Mouse (Mus musculus) telencephalon, adult 2 months (tissue): ENCODE data around the gene Aipl1.
A peak's percentile ranks its signal among the peaks of the same experiment; 100 is the strongest.

Experiments
- DNase-seq: peaks from one replicate; pipeline ENCODE4 v3.0.0-alpha.2; 2011; ENCODE audit warnings: low read depth, low spot score

Gene Aipl1

GRCm38 (mm10) chr11:72037409-72037808 is at the start of gene Aipl1:
Gene Aipl1, minus strand, starts transcription at chr11:72037509.
- DNase-seq = no peak

- peak; percentile 86 for DNase-seq
Measured at GRCm38 (mm10) chr11:72086251-72087046, 49.1 kb upstream of the Aipl1 start.

- DNase-seq = peak; percentile 81
Measured at GRCm38 (mm10) chr11:72084337-72084736, 47.0 kb upstream of the Aipl1 start.

GRCm38 (mm10) chr11:72082601-72083000 is 45.3 kb upstream of the Aipl1 start:
- no peak for DNase-seq

- DNase-seq = no peak
Measured at GRCm38 (mm10) chr11:72080461-72080860, 43.2 kb upstream of the Aipl1 start.

GRCm38 (mm10) chr11:72078647-72079046 is 41.3 kb upstream of the Aipl1 start:
- no peak for DNase-seq

- no peak for DNase-seq
Measured at GRCm38 (mm10) chr11:72078056-72078455, 40.7 kb upstream of the Aipl1 start.

GRCm38 (mm10) chr11:72074230-72074629 is 36.9 kb upstream of the Aipl1 start:
- DNase-seq = peak; percentile 16

GRCm38 (mm10) chr11:72072331-72072905 is 35.1 kb upstream of the Aipl1 start:
- DNase-seq = no peak

- no peak for DNase-seq
Measured at GRCm38 (mm10) chr11:72070733-72071132, 33.4 kb upstream of the Aipl1 start.

GRCm38 (mm10) chr11:72068026-72068425 is 30.7 kb upstream of the Aipl1 start:
- DNase-seq = peak; percentile 61

GRCm38 (mm10) chr11:72067326-72067725 is 30.0 kb upstream of the Aipl1 start:
- no peak for DNase-seq

- DNase-seq = no peak
Measured at GRCm38 (mm10) chr11:72066330-72066729, 29.0 kb upstream of the Aipl1 start.

- DNase-seq = no peak
Measured at GRCm38 (mm10) chr11:72065103-72065502, 27.8 kb upstream of the Aipl1 start.

GRCm38 (mm10) chr11:72064414-72064813 is 27.1 kb upstream of the Aipl1 start:
- no peak for DNase-seq

- no peak for DNase-seq
Measured at GRCm38 (mm10) chr11:72061093-72061620, 23.8 kb upstream of the Aipl1 start.

- no peak for DNase-seq
Measured at GRCm38 (mm10) chr11:72060416-72060815, 23.1 kb upstream of the Aipl1 start.

- no peak for DNase-seq
Measured at GRCm38 (mm10) chr11:72057166-72057565, 19.9 kb upstream of the Aipl1 start.

GRCm38 (mm10) chr11:72055176-72055575 is 17.9 kb upstream of the Aipl1 start:
- DNase-seq = no peak

GRCm38 (mm10) chr11:72052636-72053035 is 15.3 kb upstream of the Aipl1 start:
- peak; percentile 34 for DNase-seq

GRCm38 (mm10) chr11:72052221-72052620 is 14.9 kb upstream of the Aipl1 start:
- no peak for DNase-seq

- DNase-seq = no peak
Measured at GRCm38 (mm10) chr11:72050895-72051858, 13.9 kb upstream of the Aipl1 start.
